Mouse (Mus musculus): Measurements from ENCODE around the gene AI597479.
"Not testable (repeated sequence)": the region's sequence is repeated elsewhere in the genome, so short reads cannot be mapped to it uniquely, and the experiment has no call there.

Gene AI597479

DNA sequence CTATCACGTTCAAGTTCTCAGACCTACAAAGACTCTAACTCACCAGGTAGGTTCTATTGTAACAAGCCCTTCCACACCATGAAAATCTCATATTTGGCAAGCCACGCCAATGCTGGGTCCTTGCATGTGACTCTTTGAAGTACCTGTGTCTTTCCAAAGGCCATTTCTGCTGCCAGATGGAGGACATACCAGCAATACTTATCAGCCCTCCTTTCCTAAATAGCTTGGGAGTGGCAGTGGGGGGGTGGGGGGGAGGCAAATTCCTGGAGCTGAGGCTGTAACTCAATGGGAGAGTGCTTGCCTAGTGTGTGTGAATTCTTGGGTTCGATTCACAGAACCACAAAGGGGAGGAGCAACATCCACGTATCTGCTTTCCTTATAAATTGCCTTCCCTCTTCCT lies 26.2 kb downstream of the AI597479 start:
- no peak for DNase-seq (ENCODE audit: low read depth, low spot score)

- DNase-seq (ENCODE audit: low read depth, low spot score), result no peak
Measured at GRCm38 (mm10) chr1:43127196-43127595, 28.7 kb downstream of the AI597479 start.

- DNase-seq (ENCODE audit: low read depth, low spot score), result no peak
Measured at GRCm38 (mm10) chr1:43127820-43128610, 29.5 kb downstream of the AI597479 start.

- no peak for DNase-seq (ENCODE audit: low read depth, low spot score)
Measured at GRCm38 (mm10) chr1:43130219-43130981, 31.9 kb downstream of the AI597479 start.

DNA sequence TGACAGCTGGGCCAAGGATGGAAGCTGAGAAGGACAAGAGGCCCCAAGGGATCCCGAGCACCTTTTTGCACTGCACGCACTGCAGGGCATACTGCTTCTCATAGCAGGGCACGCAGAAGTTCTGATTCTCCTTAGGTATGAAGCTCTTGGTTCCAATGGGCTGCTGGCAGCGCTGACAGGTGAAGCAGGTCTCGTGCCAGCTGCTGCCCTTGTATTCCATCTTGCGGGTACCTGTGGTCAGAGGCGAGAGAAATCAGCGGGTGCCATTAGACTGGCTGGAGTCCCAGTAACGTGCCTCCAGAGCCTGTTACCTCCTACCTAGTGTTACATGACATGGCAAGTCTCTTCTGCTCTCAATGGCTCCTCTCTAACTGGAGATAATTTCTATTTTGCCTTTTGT lies 33.1 kb downstream of the AI597479 start:
- no peak for DNase-seq (ENCODE audit: low read depth, low spot score)

GRCm38 (mm10) chr1:43136488-43137029 lies 38.0 kb downstream of the AI597479 start:
- not testable (repeated sequence) for DNase-seq (ENCODE audit: low read depth, low spot score)

- DNase-seq (ENCODE audit: low read depth, low spot score), result no peak
Measured at GRCm38 (mm10) chr1:43137334-43137733, 38.8 kb downstream of the AI597479 start.

DNA sequence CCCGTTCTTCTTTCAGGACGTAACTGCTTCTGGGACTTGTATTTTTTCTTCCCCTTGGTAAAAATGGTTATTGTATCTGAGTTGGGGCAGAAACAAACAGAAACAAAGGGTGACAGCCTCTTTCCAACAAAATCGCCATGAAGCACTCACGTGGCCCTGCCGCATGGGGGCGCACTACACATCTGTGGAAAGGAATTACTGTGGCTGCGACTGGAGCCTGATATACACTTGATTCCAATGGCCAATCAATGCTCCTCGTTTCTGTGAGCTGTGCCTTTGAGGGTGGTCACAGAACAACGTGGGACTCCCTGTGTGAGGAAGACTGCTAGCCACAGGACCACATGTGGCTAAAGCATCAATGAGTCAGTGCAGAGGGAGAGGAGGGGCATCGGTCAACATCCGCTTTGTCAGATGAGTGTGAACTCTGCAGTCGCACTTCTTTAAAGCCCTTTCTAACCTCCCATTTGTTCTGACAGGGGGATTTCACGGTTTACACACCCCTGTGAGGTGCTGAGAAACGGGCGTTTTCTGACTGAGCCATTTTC lies 39.8 kb downstream of the AI597479 start:
- DNase-seq (ENCODE audit: low read depth, low spot score), result no peak

GRCm38 (mm10) chr1:43139587-43140266 lies 41.2 kb downstream of the AI597479 start:
- DNase-seq (ENCODE audit: low read depth, low spot score), result peak; percentile 75

- no peak for DNase-seq (ENCODE audit: low read depth, low spot score)
Measured at GRCm38 (mm10) chr1:43141555-43141961, 43.0 kb downstream of the AI597479 start.

DNA sequence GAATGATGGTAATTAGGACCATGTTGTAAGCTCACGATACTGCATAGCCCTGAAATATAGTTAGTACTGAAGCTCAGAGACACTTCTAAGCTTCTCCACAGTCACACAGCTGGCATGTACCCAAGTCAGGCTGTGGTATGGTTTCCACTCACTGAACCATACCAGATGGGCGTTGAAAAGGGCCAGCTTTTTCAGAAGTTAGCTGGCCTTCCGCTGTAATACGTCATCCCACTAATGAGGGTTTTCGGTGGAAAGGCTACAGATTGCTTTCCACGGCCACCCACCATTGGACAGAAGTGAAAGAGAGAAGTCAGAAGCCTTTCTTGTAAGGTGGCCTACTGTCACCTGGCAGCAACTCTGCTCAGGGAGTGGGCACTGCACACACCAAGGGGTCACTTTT lies 44.3 kb downstream of the AI597479 start:
- no peak for DNase-seq (ENCODE audit: low read depth, low spot score)

GRCm38 (mm10) chr1:43143284-43143683 lies 44.8 kb downstream of the AI597479 start:
- DNase-seq (ENCODE audit: low read depth, low spot score), result no peak

- DNase-seq (ENCODE audit: low read depth, low spot score), result no peak
Measured at GRCm38 (mm10) chr1:43143791-43144190, 45.3 kb downstream of the AI597479 start.

DNA sequence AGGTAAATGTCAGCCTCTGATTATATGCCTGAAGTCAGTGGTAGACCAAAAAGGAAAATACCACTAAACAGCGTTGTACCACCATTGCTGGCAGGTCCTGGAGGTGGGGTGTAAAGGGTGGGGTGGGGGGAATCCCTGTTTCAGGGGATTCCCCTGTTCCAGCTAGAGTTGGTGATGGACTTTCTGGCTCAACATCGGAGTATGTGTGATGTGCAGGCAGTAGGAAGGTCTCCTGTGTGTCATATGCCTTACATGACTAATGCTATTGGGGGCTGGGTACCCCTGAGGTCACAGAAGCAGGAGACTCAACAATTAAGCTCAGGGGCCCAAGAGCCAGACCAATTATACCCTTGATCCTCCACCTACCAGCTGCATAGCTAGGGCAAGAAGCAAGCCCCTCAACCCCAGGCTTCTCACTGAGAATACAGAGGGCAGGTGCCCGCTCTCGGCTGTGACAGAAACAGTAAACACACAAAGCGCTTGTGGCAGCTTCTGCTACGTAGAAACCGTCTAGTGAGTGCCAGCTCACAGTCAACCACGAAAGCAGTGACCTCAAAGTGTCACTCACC lies 45.9 kb downstream of the AI597479 start:
- DNase-seq (ENCODE audit: low read depth, low spot score), result no peak

DNA sequence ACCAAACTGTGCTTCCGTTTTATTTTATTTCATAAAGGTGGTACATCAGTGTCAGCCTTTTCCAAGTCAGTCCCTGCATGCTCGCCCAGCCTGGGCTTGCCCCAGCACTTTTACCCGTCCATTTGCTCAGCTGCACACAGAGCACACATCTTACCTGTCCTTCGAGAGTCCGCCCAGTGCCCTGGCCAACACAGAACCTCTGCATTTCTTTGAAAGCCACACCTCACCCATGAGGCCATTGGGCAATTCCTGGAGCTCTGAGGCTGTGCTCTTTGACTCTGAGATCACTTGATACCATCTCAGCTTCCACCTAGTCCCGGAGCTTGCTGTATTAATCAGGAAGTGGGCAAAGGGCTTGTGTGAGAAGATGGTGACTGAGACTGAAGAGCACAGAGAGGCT lies 46.9 kb downstream of the AI597479 start:
- DNase-seq (ENCODE audit: low read depth, low spot score), result no peak

DNA sequence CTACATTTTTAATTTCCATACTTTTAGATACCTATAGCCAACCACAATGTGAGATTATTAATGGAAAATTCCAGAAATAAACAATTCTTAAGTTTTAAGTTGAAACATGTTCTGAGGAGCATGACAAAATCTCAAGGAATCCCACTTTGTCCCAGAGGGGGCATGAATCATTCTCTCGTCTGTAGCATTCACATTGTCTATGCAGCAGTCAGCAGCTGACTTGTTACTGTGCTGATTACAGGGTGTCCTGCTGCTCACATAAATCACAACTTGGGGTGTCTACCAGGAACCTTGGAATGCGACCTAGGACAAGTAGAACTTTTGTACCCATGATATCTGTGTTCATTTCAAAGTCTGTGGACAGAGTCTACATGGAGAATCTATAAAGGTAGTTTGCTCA lies 49.0 kb downstream of the AI597479 start:
- no peak for DNase-seq (ENCODE audit: low read depth, low spot score)

GRCm38 (mm10) chr1:43150225-43150624 lies 51.7 kb downstream of the AI597479 start:
- no peak for DNase-seq (ENCODE audit: low read depth, low spot score)

GRCm38 (mm10) chr1:43152626-43153025 lies 54.1 kb downstream of the AI597479 start:
- no peak for DNase-seq (ENCODE audit: low read depth, low spot score)

- no peak for DNase-seq (ENCODE audit: low read depth, low spot score)
Measured at GRCm38 (mm10) chr1:43153538-43153937, 55.0 kb downstream of the AI597479 start.

DNA sequence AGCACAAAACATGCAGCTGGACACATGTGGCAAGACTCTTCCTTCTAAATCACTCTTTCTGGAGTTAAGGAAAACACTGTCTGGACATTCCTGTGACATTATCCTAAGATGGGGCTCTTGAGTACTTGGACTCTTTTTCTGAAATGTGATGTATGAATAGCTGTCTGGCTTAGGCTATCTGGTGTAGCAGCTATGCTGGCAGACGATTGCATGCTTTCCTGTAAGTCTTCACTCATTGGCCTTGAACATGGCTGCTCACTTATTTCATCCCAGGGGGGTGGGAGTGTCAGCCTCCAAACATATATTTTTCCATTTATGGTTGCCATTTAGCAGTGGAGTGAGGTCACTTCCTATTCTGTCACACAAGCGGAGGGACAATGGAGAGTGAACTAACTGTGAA lies 56.0 kb downstream of the AI597479 start:
- no peak for DNase-seq (ENCODE audit: low read depth, low spot score)

GRCm38 (mm10) chr1:43157907-43158306 lies 59.4 kb downstream of the AI597479 start:
- no peak for DNase-seq (ENCODE audit: low read depth, low spot score)
